Mouse (Mus musculus) cortical plate, adult 2 months (tissue): ENCODE measurements around the gene Hjurp.

Experiments used
- CTCF ChIP-seq: fragments of 200-500 bp; IDR thresholded peaks from 2 replicates; pipeline ENCODE4 v1.5.1; 2011; ENCODE audit warnings: mild to moderate bottlenecking, control low read depth, low read length; ENCODE audit not compliant: insufficient read depth; ENCODE audit errors: extremely low read depth
- POLR2A ChIP-seq: fragments of 200-500 bp; IDR thresholded peaks from 2 replicates; pipeline ENCODE4 v1.6.1; 2011; ENCODE audit warnings: mild to moderate bottlenecking, low read length, control low read depth; ENCODE audit not compliant: insufficient read depth; ENCODE audit errors: extremely low read depth

GRCm38 (mm10) chr1:88301121-88302014, 23.9 kb upstream of the Hjurp start:
- TF ChIP-seq POLR2A (no peak), CTCF (peak; percentile 45)
